In the genomic region with DNA sequence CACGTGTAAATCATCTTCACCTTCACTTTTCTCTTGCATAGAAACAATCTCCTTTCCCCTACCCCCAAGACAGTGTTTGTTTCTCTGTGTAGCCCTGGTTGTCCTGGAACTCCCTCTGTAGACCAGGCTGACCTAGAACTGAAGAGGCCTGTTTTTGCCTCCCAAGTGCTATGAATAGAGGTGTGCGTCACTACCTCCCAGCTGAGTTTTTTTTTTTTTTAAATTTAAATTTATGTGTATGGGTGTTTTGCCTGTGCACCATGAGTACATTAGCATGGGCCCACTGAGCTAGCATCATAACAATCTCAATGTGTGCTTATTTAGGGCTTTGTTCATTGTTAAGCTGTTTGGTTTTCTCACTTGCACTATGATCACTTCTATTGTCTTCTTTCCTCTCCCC, we compare ENCODE assay signal across 27 mouse cellular contexts.
"Had no signal": no experiment of that assay in that cellular context is flagged by ENCODE, and none has a peak within 500 bp of the region (broad histone marks: within the 10 kb centered on the region; RNA-seq: fewer than 3 reads in every experiment).

No protein-coding gene starts in this region.

- H3K36me3 ChIP-seq: heart, embryonic 13.5 days; heart, embryonic 15.5 days; hindbrain, embryonic 13.5 days; hindbrain, embryonic 15.5 days; intestine, embryonic 15.5 days; limb, embryonic 10.5 days; limb, embryonic 12.5 days; liver, embryonic 13.5 days; liver, embryonic 15.5 days had no signal

- ATAC-seq: inflammation-experienced regulatory T-cells, adult 6 months; intestine, embryonic 15.5 days; intestine, postnatal 0 days had no signal

- H3K4me2 ChIP-seq: heart, embryonic 11.5 days; heart, embryonic 13.5 days; heart, embryonic 15.5 days; hindbrain, embryonic 13.5 days; hindbrain, embryonic 15.5 days; intestine, embryonic 15.5 days; limb, embryonic 12.5 days; liver, embryonic 11.5 days; liver, embryonic 13.5 days; liver, embryonic 15.5 days had no signal

- DNase-seq: gastrocnemius, postnatal 14 days; gastrocnemius, postnatal 36 days; heart, adult 11 months; heart, adult 2 months; heart, postnatal 14 days; heart, postnatal 36 days; kidney, adult 18-20 months; kidney, adult 8-10 months; kidney, postnatal 10 days; kidney, postnatal 25 days; kidney, postnatal 4 days; layer of hippocampus, adult 9-11 months; liver; liver, embryonic 13.5 days had no signal

- H3K27ac ChIP-seq: heart, adult 2 months; heart, embryonic 13.5 days; heart, embryonic 15.5 days; hindbrain, embryonic 13.5 days; hindbrain, embryonic 15.5 days; intestine, embryonic 15.5 days; limb, embryonic 10.5 days; limb, embryonic 12.5 days; liver, embryonic 13.5 days; liver, embryonic 15.5 days had no signal

- H3K9me3 ChIP-seq: heart, embryonic 13.5 days; heart, embryonic 15.5 days; hindbrain, embryonic 13.5 days; hindbrain, embryonic 15.5 days; intestine, embryonic 15.5 days; limb, embryonic 10.5 days; limb, embryonic 12.5 days; liver, embryonic 13.5 days; liver, embryonic 15.5 days had no signal

- H3K9ac ChIP-seq: heart, embryonic 13.5 days; heart, embryonic 15.5 days; hindbrain, embryonic 13.5 days; hindbrain, embryonic 15.5 days; intestine, embryonic 15.5 days; limb, embryonic 12.5 days; liver, embryonic 13.5 days; liver, embryonic 15.5 days had no signal

- H3K4me3 ChIP-seq: heart, adult 2 months; heart, embryonic 13.5 days; heart, embryonic 15.5 days; hindbrain, embryonic 13.5 days; hindbrain, embryonic 15.5 days; intestine, embryonic 15.5 days; left cerebral cortex, adult 2 months; limb, embryonic 10.5 days; limb, embryonic 12.5 days; liver, embryonic 13.5 days; liver, embryonic 15.5 days had no signal

- H3K4me1 ChIP-seq: heart, embryonic 15.5 days; hindbrain, embryonic 13.5 days; hindbrain, embryonic 15.5 days; intestine, embryonic 15.5 days; limb, embryonic 10.5 days; limb, embryonic 12.5 days; liver, embryonic 13.5 days; liver, embryonic 15.5 days had no signal

- H3K27me3 ChIP-seq: heart, embryonic 13.5 days; heart, embryonic 15.5 days; hindbrain, embryonic 13.5 days; hindbrain, embryonic 15.5 days; intestine, embryonic 15.5 days; limb, embryonic 12.5 days; liver, embryonic 13.5 days; liver, embryonic 15.5 days had no signal
